Mouse (Mus musculus): Measurements from ENCODE around the gene Gm16181. TPM values are rescaled to one million over a fixed set of nuclear protein-coding genes. Genes with fewer than 3 reads are reported as not detected.
A peak's percentile ranks its signal among the peaks of the same experiment; 100 is the strongest.
"Not testable (repeated sequence)": the region's sequence is repeated elsewhere in the genome, so short reads cannot be mapped to it uniquely, and the experiment has no call there.

Gm16181 gene
- polyA plus RNA-seq, 1 experiment: not detected

- TF ChIP-seq CTCF (IDR thresholded peaks at IDR 0.05; ENCODE audit: control insufficient read depth, insufficient read depth, insufficient replicate concordance, low read depth, low read length) (no peak), POLR2A (IDR thresholded peaks at IDR 0.05; ENCODE audit: control insufficient read depth, low read depth, low read length) (no peak)
- Histone ChIP-seq H3K4me3 (ENCODE audit: control insufficient read depth, low read depth, low read length) (peak within 1 kb of the TSS; percentile 36), H3K36me3 (ENCODE audit: control insufficient read depth, insufficient read depth, low read length) (no peaks in the 10 kb centered on the region; the same call in 1 of the 2 replicates), H3K4me1 (ENCODE audit: control insufficient read depth, insufficient read depth, low read length) (peaks cover 25% of the 10 kb centered on the region), H3K27me3 (ENCODE audit: control insufficient read depth, insufficient read depth, low read length) (no peaks in the 10 kb centered on the region), H3K27ac (ENCODE audit: control insufficient read depth, insufficient read depth, low read depth, low read length) (peak within 1 kb of the TSS; percentile 75)
Measured at GRCm38 (mm10) chr17:35233114-35233980, 12.7 kb downstream of the Gm16181 start, which contains the start of gene Atp6v1g2. Gene Atp6v1g2, plus strand, starts transcription at chr17:35233660.

- not testable (repeated sequence) for H3K27me3 ChIP-seq (ENCODE audit: control insufficient read depth, insufficient read depth, low read length); H3K36me3 ChIP-seq (ENCODE audit: control insufficient read depth, insufficient read depth, low read length)
- Histone ChIP-seq H3K4me3 (ENCODE audit: control insufficient read depth, low read depth, low read length) (peak overlapping the region; percentile 36), H3K27ac (ENCODE audit: control insufficient read depth, insufficient read depth, low read depth, low read length) (peak overlapping the region; percentile 75), H3K4me1 (ENCODE audit: control insufficient read depth, insufficient read depth, low read length) (peaks cover 25% of the 10 kb centered on the region)
Measured at GRCm38 (mm10) chr17:35234090-35234489, 13.5 kb downstream of the Gm16181 start.

GRCm38 (mm10) chr17:35234903-35235302 is 14.3 kb downstream of the Gm16181 start:
- peak overlapping the region; percentile 94 for H3K27ac ChIP-seq (ENCODE audit: control insufficient read depth, insufficient read depth, low read depth, low read length)
- TF ChIP-seq CTCF (IDR thresholded peaks at IDR 0.05; ENCODE audit: control insufficient read depth, insufficient read depth, insufficient replicate concordance, low read depth, low read length) (no peak), POLR2A (IDR thresholded peaks at IDR 0.05; ENCODE audit: control insufficient read depth, low read depth, low read length) (no peak)
- peaks cover 25% of the 10 kb centered on the region for H3K4me1 ChIP-seq (ENCODE audit: control insufficient read depth, insufficient read depth, low read length)
- H3K4me3 ChIP-seq (ENCODE audit: control insufficient read depth, low read depth, low read length): peak overlapping the region; percentile 62
- H3K36me3 ChIP-seq (ENCODE audit: control insufficient read depth, insufficient read depth, low read length): no peaks in the 10 kb centered on the region; the same call in 1 of the 2 replicates
- no peaks in the 10 kb centered on the region for H3K27me3 ChIP-seq (ENCODE audit: control insufficient read depth, insufficient read depth, low read length)

GRCm38 (mm10) chr17:35235614-35236389 is 15.2 kb downstream of the Gm16181 start, which contains the start of gene Nfkbil1:
Gene Nfkbil1, minus strand, starts transcription at chr17:35235792.
- H3K27me3 ChIP-seq (ENCODE audit: control insufficient read depth, insufficient read depth, low read length): no peaks in the 10 kb centered on the region
- no peaks in the 10 kb centered on the region; the same call in 1 of the 2 replicates for H3K36me3 ChIP-seq (ENCODE audit: control insufficient read depth, insufficient read depth, low read length)
- H3K4me1 ChIP-seq (ENCODE audit: control insufficient read depth, insufficient read depth, low read length): peaks cover 33% of the 10 kb centered on the region
- H3K4me3 ChIP-seq (ENCODE audit: control insufficient read depth, low read depth, low read length): peak within 1 kb of the TSS; percentile 89
- peak within 1 kb of the TSS; percentile 94 for H3K27ac ChIP-seq (ENCODE audit: control insufficient read depth, insufficient read depth, low read depth, low read length)
- TF ChIP-seq CTCF (IDR thresholded peaks at IDR 0.05; ENCODE audit: control insufficient read depth, insufficient read depth, insufficient replicate concordance, low read depth, low read length) (no peak), POLR2A (IDR thresholded peaks at IDR 0.05; ENCODE audit: control insufficient read depth, low read depth, low read length) (peak; percentile 83)

- Histone ChIP-seq H3K4me3 (ENCODE audit: control insufficient read depth, low read depth, low read length) (peak overlapping the region; percentile 89), H3K27ac (ENCODE audit: control insufficient read depth, insufficient read depth, low read depth, low read length) (peak overlapping the region; percentile 77), H3K4me1 (ENCODE audit: control insufficient read depth, insufficient read depth, low read length) (peaks cover 34% of the 10 kb centered on the region), H3K36me3 (ENCODE audit: control insufficient read depth, insufficient read depth, low read length) (no peaks in the 10 kb centered on the region), H3K27me3 (ENCODE audit: control insufficient read depth, insufficient read depth, low read length) (no peaks in the 10 kb centered on the region)
- TF ChIP-seq CTCF (IDR thresholded peaks at IDR 0.05; ENCODE audit: control insufficient read depth, insufficient read depth, insufficient replicate concordance, low read depth, low read length) (peak; percentile 94), POLR2A (IDR thresholded peaks at IDR 0.05; ENCODE audit: control insufficient read depth, low read depth, low read length) (no peak)
Measured at GRCm38 (mm10) chr17:35236390-35236746, 15.7 kb downstream of the Gm16181 start.

- Histone ChIP-seq H3K4me3 (ENCODE audit: control insufficient read depth, low read depth, low read length) (no peak overlapping the region), H3K27me3 (ENCODE audit: control insufficient read depth, insufficient read depth, low read length) (no peaks in the 10 kb centered on the region), H3K4me1 (ENCODE audit: control insufficient read depth, insufficient read depth, low read length) (peaks cover 31% of the 10 kb centered on the region), H3K36me3 (ENCODE audit: control insufficient read depth, insufficient read depth, low read length) (no peaks in the 10 kb centered on the region), H3K27ac (ENCODE audit: control insufficient read depth, insufficient read depth, low read depth, low read length) (no peak overlapping the region)
- TF ChIP-seq CTCF (IDR thresholded peaks at IDR 0.05; ENCODE audit: control insufficient read depth, insufficient read depth, insufficient replicate concordance, low read depth, low read length): no peak
- no peak for TF ChIP-seq POLR2A (IDR thresholded peaks at IDR 0.05; ENCODE audit: control insufficient read depth, low read depth, low read length)
Measured at GRCm38 (mm10) chr17:35236996-35237395, 16.4 kb downstream of the Gm16181 start.

- Histone ChIP-seq H3K27me3 (ENCODE audit: control insufficient read depth, insufficient read depth, low read length) (no peaks in the 10 kb centered on the region), H3K4me1 (ENCODE audit: control insufficient read depth, insufficient read depth, low read length) (peaks cover 28% of the 10 kb centered on the region), H3K27ac (ENCODE audit: control insufficient read depth, insufficient read depth, low read depth, low read length) (no peak overlapping the region), H3K36me3 (ENCODE audit: control insufficient read depth, insufficient read depth, low read length) (no peaks in the 10 kb centered on the region), H3K4me3 (ENCODE audit: control insufficient read depth, low read depth, low read length) (no peak overlapping the region)
- no peak for TF ChIP-seq POLR2A (IDR thresholded peaks at IDR 0.05; ENCODE audit: control insufficient read depth, low read depth, low read length)
- no peak for TF ChIP-seq CTCF (IDR thresholded peaks at IDR 0.05; ENCODE audit: control insufficient read depth, insufficient read depth, insufficient replicate concordance, low read depth, low read length)
Measured at GRCm38 (mm10) chr17:35237504-35237903, 16.9 kb downstream of the Gm16181 start.

Data from testis, adult 2 months (tissue).